Mouse (Mus musculus) bone marrow macrophage, adult 2 months (primary cell): ENCODE measurements around the gene Fam217a. TPM values are rescaled to one million over a fixed set of nuclear protein-coding genes. Genes with fewer than 3 reads are reported as not detected.
A peak's percentile ranks its signal among the peaks of the same experiment; 100 is the strongest.
"Not testable (repeated sequence)": the region's sequence is repeated elsewhere in the genome, so short reads cannot be mapped to it uniquely, and the experiment has no call there.

Source experiments
- H3K27ac ChIP-seq: 2 replicates; pipeline ENCODE4 v1.5.1; 2012; ENCODE audit warnings: low read depth, low read length; ENCODE audit not compliant: insufficient read depth
- H3K4me1 ChIP-seq: 2 replicates; pipeline ENCODE4 v1.6.1; 2012; ENCODE audit warnings: low read length; ENCODE audit not compliant: control insufficient read depth, insufficient read depth
- H3K4me3 ChIP-seq: 2 replicates; pipeline ENCODE4 v1.5.1; 2012; ENCODE audit warnings: mild to moderate bottlenecking, low read length, moderate library complexity; ENCODE audit not compliant: insufficient read depth
- CTCF ChIP-seq: IDR thresholded peaks from 2 replicates; pipeline ENCODE4 v1.5.1; 2012; ENCODE audit warnings: low read depth, mild to moderate bottlenecking, low read length, moderate library complexity
- POLR2A ChIP-seq: IDR thresholded peaks from 2 replicates; pipeline ENCODE4 v1.6.1; 2012; ENCODE audit warnings: mild to moderate bottlenecking, low read depth, low read length, borderline replicate concordance
- polyA plus RNA-seq: library from polyadenylated mRNA; stranded (reverse); fragments of >200 nt; gene quantifications from 2 replicates; pipeline ENCODE4 v1.2.4, GENCODE M21; 2012; ENCODE audit not compliant: missing spikeins, insufficient read depth, insufficient read length

The Fam217a gene
- not detected in 2 replicates for polyA plus RNA-seq

DNA sequence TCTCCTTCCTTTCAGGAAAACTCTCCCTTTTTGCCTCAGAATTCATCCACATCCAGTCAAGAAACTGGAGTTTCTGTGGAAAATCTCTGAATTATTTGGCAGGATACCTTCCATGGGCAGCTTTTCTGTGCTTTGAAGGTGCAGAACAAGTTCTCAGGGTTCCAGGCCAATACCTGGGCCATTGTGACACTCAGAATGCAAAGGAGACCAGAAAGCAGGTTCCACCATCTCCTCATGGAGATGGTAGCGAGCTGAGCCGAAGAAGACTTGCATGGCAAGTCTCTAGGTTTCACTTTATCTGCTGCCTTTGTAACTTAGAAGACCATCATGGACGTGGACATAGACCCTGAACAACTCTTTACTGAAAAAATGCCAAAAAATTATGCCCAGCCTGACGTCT is at the start of gene Fam217a, which contains the start of gene 4933417A18Rik:
TSS of gene Fam217a (minus strand) at position 101 of the 400 bp plus-strand sequence.
TSS of gene 4933417A18Rik (plus strand) at position 200 of the 400 bp plus-strand sequence.
- Histone ChIP-seq H3K4me3 (no peak within 1 kb of the TSS), H3K27ac (no peak within 1 kb of the TSS), H3K4me1 (no peaks in the 10 kb centered on the region)
- TF ChIP-seq CTCF (no peak), POLR2A (no peak)

DNA sequence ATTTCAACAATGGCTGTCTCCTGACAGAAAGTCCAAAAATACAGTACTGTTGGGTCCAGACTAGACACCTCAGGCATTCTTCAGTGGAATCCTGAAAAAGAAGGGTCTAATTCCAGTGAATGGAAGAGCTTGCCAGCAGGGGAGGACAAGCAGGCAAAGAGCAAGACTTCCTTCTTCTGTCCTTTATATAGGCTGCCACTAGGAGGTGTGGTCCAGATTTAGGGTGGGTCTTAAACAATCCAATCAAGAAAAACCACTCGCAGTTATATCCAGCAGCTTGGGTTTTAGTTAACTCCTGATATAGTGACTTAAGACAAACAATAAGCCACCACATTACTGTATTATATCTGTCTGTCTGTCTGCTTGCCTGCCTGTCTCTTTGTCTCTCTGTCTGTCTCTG is 49.7 kb upstream of the Fam217a start:
- H3K27ac ChIP-seq = no peak overlapping the region
- no peak for TF ChIP-seq CTCF
- no peak for TF ChIP-seq POLR2A
- no peak overlapping the region for H3K4me3 ChIP-seq
- no peaks in the 10 kb centered on the region for H3K4me1 ChIP-seq

DNA sequence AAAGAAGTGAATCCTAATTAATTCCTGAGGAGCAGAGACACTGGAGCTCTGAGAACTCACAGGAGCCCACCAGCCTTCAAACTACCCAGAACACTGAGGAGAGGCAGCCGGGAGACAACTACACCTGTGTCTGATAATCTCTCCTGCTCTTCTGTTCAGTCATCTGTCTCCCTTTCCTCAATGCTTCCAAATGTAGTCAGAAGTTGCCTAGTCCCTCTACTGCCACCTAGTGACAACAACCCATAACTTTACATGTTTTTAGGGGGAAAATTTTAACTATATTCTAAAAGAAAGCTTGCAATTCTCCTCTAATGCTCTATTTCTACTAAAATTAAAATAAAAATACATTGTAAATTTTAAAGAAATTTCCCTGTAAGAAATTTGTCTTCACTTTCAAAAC is 49.0 kb upstream of the Fam217a start:
- Histone ChIP-seq H3K4me3 (no peak overlapping the region), H3K27ac (no peak overlapping the region), H3K4me1 (no peaks in the 10 kb centered on the region)
- TF ChIP-seq POLR2A (no peak), CTCF (no peak)

DNA sequence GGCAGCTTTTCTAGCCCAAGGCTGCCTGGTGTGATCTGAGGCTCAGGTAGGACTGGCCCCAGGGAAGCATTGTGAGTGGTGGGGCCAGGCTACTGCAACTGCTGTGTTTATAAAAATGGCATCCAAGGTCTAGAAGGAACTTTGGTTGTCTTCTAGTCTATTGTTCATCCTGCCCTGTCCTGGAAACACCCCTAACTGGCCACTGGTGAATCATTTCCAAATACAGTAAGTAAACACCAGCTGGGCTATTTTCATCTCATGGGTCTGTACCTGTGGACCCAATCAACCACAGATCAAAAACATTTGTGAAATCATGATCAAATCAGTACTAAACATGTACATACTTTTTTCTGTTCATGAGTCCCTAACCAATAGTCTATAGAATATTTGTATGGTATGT is 48.3 kb upstream of the Fam217a start:
- not testable (repeated sequence) for H3K4me1 ChIP-seq, H3K27ac ChIP-seq, H3K4me3 ChIP-seq

DNA sequence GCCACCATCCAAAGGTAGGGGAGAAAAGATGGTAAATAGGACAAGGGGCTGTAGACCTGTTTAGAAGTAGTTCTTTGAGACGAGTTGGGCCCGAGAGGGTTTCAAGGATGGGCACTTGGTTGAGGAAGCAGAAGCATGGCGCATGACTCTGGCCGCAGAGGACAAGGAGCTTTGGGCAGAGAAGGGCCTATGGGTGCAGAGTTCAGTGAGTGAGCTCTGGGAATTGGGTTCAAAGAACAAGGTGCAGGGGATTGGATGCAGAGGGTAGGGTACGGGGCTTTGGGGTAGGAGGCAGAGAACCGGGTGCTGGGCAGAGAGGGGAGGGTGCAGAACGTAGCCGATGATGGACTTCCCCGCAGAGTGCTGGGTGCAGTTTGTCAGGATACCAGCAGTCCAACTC is 41.5 kb upstream of the Fam217a start:
- H3K4me1 ChIP-seq, H3K4me3 ChIP-seq, H3K27ac ChIP-seq: not testable (repeated sequence)

DNA sequence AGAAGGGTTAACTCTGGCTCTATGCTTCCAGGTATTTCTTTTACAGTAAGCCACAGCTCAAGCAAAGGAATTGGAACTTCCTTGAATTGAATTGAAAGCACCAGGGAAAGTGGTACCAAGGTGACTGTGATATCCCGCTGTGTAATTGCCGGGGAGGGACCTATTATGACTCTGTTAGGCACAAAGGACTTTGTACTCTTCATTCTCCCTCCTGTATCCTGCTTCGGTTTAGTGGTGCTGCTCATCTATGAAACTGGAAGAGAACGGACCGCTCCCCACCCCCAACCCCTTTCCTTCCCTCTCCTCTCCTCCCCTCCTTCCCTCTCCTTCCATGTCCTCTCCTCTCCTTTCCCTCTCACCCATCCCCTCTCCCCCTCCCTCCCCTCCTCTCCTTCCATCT is 40.8 kb upstream of the Fam217a start:
- Histone ChIP-seq H3K4me1 (no peaks in the 10 kb centered on the region), H3K4me3 (peak overlapping the region; percentile 43), H3K27ac (no peak overlapping the region)
- no peak for TF ChIP-seq CTCF
- TF ChIP-seq POLR2A = no peak

DNA sequence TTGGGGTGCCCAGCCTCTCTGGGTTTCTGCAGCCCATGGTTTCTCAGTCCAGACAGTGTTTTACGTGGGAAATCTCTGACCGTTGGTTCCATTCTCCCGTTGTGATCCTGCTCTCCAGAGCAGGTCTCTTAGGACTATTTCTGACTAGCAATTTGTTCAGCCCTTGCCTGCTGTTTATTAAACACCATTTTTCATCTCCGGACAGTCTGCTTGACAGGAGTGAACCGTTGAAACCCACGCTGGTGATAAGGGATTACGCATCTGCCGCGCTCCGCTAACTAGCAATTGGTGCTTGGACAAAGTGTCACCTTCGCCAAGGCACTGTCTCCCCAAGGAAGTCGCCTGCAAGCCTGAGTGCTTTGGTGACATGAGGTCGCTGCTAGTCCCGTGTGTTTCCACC is 40.3 kb upstream of the Fam217a start:
- TF ChIP-seq POLR2A = no peak
- TF ChIP-seq CTCF = no peak
- Histone ChIP-seq H3K4me3 (peak overlapping the region; percentile 43), H3K4me1 (no peaks in the 10 kb centered on the region), H3K27ac (no peak overlapping the region)

DNA sequence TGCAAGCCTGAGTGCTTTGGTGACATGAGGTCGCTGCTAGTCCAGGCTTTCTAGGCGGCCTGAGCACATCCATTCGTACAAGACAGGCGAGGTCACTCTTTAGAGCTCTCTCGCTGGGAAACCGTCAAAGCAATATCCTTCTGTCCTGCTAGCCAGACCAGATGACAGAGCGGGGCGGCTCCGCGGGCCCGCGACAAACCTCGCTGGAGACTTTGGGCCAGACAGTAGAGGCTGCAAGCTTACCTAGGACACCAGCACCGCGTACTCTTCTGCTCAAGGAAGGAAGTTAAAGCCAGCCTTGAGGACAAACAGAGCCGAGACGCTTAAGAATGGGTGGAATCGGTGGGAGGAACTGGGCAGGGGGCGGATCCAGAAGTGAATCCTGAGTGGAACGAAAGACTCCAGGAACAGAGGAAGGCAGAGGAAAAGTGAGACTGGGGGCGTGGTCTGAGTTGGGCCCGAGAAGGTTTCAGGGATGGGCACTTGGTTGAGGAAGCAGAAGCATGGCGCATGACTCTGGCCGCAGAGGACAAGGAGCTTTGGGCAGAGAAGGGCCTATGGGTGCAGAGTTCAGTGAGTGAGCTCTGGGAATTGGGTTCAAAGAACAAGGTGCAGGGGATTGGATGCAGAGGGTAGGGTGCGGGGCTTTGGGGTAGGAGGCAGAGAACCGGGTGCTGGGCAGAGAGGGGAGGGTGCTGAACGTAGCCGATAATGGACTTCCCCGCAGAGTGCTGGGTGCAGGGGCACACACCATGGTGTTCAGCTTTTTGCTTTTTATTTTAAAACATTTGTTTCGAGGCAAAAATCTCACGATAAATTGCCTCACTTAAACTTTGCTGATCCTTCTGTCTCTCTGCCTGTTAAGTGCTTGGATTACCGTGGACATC is 39.6 kb upstream of the Fam217a start, which contains the start of gene Eci3:
TSS of gene Eci3 (minus strand) at position 300 of the 887 bp plus-strand sequence.
- no peak within 1 kb of the TSS for H3K27ac ChIP-seq
- peak within 1 kb of the TSS; percentile 43 for H3K4me3 ChIP-seq
- no peaks in the 10 kb centered on the region for H3K4me1 ChIP-seq
- TF ChIP-seq POLR2A (no peak), CTCF (no peak)

DNA sequence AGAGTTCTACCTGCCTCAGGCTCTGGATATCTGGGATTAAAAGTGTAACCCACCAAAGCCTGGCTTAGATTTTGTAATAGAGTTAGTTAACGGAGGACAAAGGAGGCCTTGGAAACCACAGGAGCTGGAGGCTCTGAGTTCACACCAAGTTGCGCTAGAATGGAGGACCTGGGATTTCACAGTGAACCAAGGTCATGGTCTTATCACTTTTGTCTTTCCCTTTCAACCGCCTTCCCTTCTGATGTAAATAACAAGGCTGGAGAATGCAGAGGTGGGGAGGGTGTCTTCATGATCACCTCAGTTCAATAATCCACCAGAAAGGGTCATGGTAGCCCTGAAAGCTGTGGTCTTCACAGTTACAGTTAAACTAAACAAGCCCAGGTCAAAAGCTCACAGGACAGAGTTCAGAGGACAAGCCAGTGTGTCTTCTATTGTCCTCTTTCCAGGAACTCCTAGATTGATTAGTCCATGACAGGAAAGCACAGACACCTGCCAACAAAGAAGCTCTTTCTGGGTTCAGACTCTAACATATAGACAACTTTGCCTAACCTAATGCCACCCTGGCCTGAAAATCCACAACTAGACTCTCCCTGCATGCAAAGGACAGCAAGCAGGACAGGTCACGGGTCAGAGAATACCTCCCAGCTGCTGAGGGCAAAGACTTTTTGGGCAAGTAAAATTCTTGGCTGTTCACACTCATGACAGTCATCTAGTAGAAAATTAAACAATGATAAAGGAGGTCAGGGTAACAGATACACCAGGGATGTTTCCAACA is 37.1 kb upstream of the Fam217a start:
- no peak for TF ChIP-seq POLR2A
- no peak for TF ChIP-seq CTCF

DNA sequence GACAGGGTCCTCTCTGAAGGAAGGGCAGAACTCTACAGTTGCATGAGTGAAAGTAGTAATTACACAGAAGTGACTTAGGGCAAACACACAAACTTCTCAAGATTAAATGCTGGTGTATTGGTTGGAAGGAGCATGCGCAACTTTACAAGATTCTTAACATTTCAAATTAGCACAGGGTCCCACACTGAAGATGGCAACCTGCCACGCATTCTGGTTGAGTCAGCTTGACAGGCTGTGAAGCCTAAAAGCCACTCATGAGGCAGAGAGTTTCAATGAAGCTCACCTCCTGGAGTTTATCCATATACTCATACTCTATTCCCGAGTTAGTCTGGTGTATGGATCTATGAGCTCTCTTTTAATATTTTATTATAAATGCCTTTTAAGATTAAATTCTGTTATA is 34.0 kb upstream of the Fam217a start:
- not testable (repeated sequence) for H3K4me1 ChIP-seq, H3K27ac ChIP-seq, H3K4me3 ChIP-seq

More for the DNA sequence above, 37.1 kb upstream of the Fam217a start:
- Histone ChIP-seq H3K27ac (no peak overlapping the region), H3K4me1 (no peaks in the 10 kb centered on the region), H3K4me3 (no peak overlapping the region)
